Mouse (Mus musculus): ENCODE measurements around the gene Akap6.

DNA sequence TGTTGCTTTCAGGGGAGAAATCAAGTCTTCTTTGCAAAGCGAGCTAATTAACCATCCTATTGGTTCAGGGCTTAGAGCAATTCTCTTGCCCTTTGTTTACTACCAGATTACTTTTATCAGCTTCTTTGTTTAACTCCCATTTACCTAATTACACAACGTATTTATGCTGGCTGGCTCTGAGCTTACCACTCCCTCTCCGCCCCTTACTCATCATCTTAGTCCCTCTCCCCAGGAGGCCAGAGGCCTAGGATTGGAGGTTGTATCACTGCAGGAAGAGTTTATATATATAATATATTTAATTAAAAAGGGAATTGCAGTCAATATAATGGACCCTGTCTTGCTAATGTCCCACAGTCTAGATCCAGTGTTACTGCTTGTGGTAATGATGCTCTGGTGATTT is 5.6 kb downstream of the Akap6 start:
- TF ChIP-seq CTCF (conservative IDR thresholded peaks at IDR 0.05 in 1 of 2, IDR thresholded peaks at IDR 0.05 in 1 of 2; ENCODE audit: low read depth in 2 of 2, low read length in 2 of 2) (no peak), RAD21 (IDR thresholded peaks at IDR 0.05; ENCODE audit: low read depth, low read length) (no peak), SMC3 (IDR thresholded peaks at IDR 0.05; ENCODE audit: low read depth, low read length) (no peak), POLR2A (IDR thresholded peaks at IDR 0.05; ENCODE audit: low read depth, low read length) (no peak), ZC3H11A (IDR thresholded peaks at IDR 0.05; ENCODE audit: low read depth, low read length) (no peak), MAZ (IDR thresholded peaks at IDR 0.05; ENCODE audit: low read depth, low read length) (no peak), ELF1 (IDR thresholded peaks at IDR 0.05; ENCODE audit: low read depth, low read length) (no peak), MAX (IDR thresholded peaks at IDR 0.05; ENCODE audit: low read length) (no peak), KAT2A (IDR thresholded peaks at IDR 0.05; ENCODE audit: insufficient replicate concordance, low read length) (no peak), MYC (IDR thresholded peaks at IDR 0.05; ENCODE audit: low read depth, low read length) (no peak), POLR2AphosphoS2 (IDR thresholded peaks at IDR 0.05; ENCODE audit: low read depth, low read length) (no peak)
